Mouse (Mus musculus) bone marrow macrophage, adult 2 months (primary cell): ENCODE data around the gene Mrpl50. TPM values are rescaled to one million over a fixed set of nuclear protein-coding genes. Genes with fewer than 3 reads are reported as not detected.

Experiments
- H3K27ac ChIP-seq: 2 replicates; pipeline ENCODE4 v1.5.1; 2012; ENCODE audit warnings: low read depth, low read length; ENCODE audit not compliant: insufficient read depth
- H3K4me1 ChIP-seq: 2 replicates; pipeline ENCODE4 v1.6.1; 2012; ENCODE audit warnings: low read length; ENCODE audit not compliant: control insufficient read depth, insufficient read depth
- H3K4me3 ChIP-seq: 2 replicates; pipeline ENCODE4 v1.5.1; 2012; ENCODE audit warnings: mild to moderate bottlenecking, low read length, moderate library complexity; ENCODE audit not compliant: insufficient read depth
- CTCF ChIP-seq: IDR thresholded peaks from 2 replicates; pipeline ENCODE4 v1.5.1; 2012; ENCODE audit warnings: low read depth, mild to moderate bottlenecking, low read length, moderate library complexity
- POLR2A ChIP-seq: IDR thresholded peaks from 2 replicates; pipeline ENCODE4 v1.6.1; 2012; ENCODE audit warnings: mild to moderate bottlenecking, low read depth, low read length, borderline replicate concordance
- polyA plus RNA-seq: library from polyadenylated mRNA; stranded (reverse); fragments of >200 nt; gene quantifications from 2 replicates; pipeline ENCODE4 v1.2.4, GENCODE M21; 2012; ENCODE audit not compliant: missing spikeins, insufficient read depth, insufficient read length

Gene Mrpl50
- polyA plus RNA-seq, 1 experiment = 20.3 TPM

- no peaks in the 10 kb centered on the region for H3K4me1 ChIP-seq
- H3K27ac ChIP-seq = no peak within 1 kb of the TSS
- TF ChIP-seq CTCF (no peak), POLR2A (no peak)
- no peak within 1 kb of the TSS for H3K4me3 ChIP-seq
These were observed 47.3 kb downstream of the Mrpl50 start, which contains the start of gene Acnat1 for GRCm38 (mm10) chr4:49473435-49474100. TSS of gene Acnat1 (minus strand) at chr4:49473912.

DNA sequence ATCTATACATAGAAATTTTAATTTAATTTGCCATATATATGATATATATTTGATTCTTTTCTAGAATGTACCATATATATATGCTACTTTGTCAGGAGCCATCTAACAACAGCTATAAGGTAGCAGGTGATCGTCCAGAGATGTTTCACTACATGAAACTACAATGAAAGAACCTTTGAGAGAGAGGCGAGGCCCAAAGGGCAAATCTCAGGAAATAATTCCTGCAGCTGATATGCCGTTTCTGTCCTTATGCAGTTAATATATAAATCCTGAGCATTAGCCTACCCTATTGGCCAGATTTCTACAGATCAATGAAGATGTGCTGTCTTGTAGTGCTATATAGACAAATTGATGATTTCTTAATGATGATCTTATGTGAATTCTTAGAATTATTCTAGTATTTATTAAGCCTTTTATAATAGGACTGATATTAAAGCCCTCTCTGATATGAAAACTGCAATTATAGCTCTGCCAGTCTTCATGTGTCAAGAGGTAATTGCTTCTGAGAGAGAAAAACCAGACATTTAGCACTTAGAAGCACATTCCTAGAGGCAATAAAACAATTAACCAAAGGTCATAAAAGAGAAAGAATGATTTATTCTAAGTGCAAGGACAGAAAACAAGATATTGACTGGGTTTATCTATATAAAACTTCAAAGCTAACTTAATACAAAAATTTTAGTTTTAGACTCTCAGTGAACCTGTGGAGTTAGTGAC is 51.3 kb downstream of the Mrpl50 start:
- no peaks in the 10 kb centered on the region for H3K4me1 ChIP-seq
- no peak overlapping the region for H3K27ac ChIP-seq
- no peak overlapping the region for H3K4me3 ChIP-seq
- TF ChIP-seq CTCF (no peak), POLR2A (no peak)

DNA sequence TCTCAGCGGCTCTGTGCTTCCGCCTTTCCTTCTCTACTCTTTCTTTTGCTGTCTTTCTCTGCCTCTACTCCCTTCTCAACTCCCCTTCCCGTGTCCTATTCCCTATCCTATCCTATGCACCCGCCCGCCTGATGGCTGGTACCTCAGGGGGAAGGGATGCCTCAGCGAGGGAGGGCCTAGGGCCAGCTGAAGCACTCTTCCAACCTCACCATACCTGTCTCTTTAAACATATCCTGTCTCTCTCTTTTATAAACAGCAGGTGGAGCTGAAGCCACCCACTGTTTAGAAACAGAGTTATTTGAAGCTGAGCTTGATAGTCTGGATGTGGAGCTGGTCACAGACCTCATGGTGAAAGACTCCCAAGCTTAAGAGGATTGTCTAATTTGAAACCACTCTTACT is 53.5 kb downstream of the Mrpl50 start:
- TF ChIP-seq CTCF (no peak), POLR2A (no peak)
- H3K4me1 ChIP-seq = no peaks in the 10 kb centered on the region
- no peak overlapping the region for H3K27ac ChIP-seq
- no peak overlapping the region for H3K4me3 ChIP-seq

Other genes with a start within 250 kb of the Mrpl50 start
- gene Acnat2, start 112.9 kb downstream of the Mrpl50 start, polyA plus RNA-seq = not detected in 2 replicates
- not detected in 2 replicates for gene Acnat1, start 47.2 kb downstream of the Mrpl50 start, polyA plus RNA-seq
- gene Baat, start 14.5 kb downstream of the Mrpl50 start, polyA plus RNA-seq = not detected in 2 replicates
- 4.3 and 5.5 TPM in 2 replicates for gene Zfp189, start 83 bp upstream of the Mrpl50 start, polyA plus RNA-seq
- not detected in 2 replicates for gene Aldob, start 28.5 kb upstream of the Mrpl50 start, polyA plus RNA-seq
- 0.24 and 0.80 TPM in 2 replicates for gene Tmem246, start 76.8 kb upstream of the Mrpl50 start, polyA plus RNA-seq
- 46.9 and 49.5 TPM in 2 replicates for gene Rnf20, start 110.9 kb upstream of the Mrpl50 start, polyA plus RNA-seq
- not detected in 2 replicates for gene Ppp3r2, start 160.9 kb upstream of the Mrpl50 start, polyA plus RNA-seq